Mouse (Mus musculus): ENCODE measurements around the gene Nckap5l.
"Not testable (repeated sequence)": the region's sequence is repeated elsewhere in the genome, so short reads cannot be mapped to it uniquely, and the experiment has no call there.

Gene Nckap5l

DNA sequence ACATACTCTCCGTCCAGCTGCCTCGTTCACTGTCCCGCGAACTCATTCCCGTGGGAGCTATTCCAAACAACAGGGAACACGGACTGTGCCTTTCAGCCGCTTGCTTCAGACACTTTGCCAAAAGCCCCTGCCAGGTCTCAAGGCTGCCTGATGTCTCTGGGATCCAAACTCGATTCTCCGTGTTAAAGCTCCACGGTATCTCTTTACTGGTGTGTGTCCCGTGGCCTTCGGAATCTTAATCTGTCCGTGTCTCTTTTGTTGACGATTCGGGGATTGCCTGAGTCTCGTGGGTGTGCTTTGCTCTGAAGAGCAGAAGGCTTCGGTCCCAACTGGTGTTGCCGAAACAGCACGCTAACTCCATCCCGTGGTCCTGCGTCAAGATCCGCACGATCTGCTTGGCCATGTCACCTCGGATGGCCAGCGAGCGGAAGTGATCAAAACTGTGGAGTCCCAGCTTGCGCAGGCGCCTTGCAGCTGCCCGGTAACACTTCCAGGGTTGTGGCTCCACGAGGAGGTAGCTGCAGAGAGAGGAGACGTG is 12.7 kb upstream of the Nckap5l start:
- in situ Hi-C loops (cut with MseI, MboI): loop anchor here in 1 of 2 experiments (5.0 kb wide), 1 partner anchor 53 kb away; no protein-coding TSS in a partner anchor

DNA sequence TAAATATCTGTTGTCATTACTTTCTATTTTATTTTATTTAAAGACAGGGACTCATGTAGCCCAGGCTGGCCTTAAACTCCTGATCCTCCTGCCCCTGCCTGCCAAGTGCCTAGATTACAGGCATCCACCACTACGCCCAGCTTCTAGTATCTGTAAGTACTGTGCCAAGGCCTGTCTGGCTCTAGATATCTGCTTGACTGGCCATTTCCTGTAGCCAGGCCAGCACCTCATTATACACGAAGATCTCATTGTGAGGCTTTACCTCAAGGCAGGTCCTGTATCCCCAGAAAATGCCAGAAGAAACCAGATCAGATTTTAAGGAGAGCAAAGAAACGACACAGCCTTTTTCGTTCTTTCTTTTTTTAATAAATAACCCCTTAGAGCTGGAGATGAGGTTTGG is 12.2 kb upstream of the Nckap5l start:
- in situ Hi-C loops (cut with MseI, MboI): loop anchor here (5.0 kb wide), 1 partner anchor 52 kb away; no protein-coding TSS in a partner anchor

DNA sequence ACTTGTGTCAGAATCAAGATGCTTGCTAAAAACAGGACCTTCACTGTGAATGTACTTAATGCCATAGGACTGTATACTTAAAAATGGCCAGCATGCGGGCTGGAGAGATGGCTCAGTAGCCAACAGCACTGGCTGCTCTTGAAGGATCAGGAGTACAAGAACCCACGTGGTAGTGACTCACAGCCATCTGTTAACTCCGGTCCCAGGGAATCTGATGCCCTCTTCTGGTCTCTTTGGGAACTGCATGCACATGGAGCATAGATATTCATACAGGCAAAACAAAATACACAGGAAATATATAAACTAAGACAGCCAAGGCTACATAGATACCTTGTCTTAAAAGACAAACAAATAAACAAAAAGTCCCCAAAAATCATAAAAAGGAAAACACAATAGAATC is 11.5 kb upstream of the Nckap5l start:
- in situ Hi-C loops (cut with MseI, MboI): loop anchor here in 1 of 2 experiments (5.0 kb wide), 1 partner anchor 52 kb away; no protein-coding TSS in a partner anchor

GRCm38 (mm10) chr15:99463194-99463593 is 5.6 kb upstream of the Nckap5l start:
- in situ Hi-C loops (cut with MseI, MboI): no loop called here

DNA sequence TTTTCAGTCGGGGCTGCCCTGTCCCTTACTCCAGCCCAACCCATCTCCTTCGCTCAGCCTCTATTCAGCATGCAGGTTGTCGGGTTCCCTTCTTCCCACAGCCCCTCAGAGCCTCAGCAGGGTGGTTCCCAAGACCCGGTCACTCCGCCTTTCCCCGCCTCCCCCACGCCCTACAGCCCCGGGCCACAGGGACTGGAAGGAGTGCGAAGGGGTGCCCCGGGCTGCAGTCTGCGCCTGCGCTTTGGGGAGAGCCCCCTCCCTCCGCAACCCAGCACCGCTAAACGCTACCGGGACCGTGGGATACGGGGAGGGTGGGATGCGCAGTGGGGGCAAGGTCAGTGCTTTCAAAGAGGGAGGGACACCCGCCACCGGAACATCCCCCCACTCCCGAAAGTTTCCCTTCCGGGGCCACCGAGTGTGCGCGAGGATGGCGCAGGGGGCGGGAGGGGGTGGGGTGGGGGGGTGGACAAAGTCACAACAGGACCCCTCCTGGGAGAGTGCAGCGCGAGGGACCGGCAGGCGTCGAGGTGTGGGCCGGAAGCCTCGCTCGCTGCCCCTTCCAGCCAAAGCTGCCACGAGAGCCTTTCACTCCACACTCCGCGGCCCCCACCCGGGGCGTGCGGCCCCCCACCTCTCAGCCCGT is 464 bp downstream of the Nckap5l start:
- in situ Hi-C loops (cut with MseI, MboI): no loop called here

GRCm38 (mm10) chr15:99456338-99456962 is 1.1 kb downstream of the Nckap5l start:
- in situ Hi-C loops (cut with MseI, MboI): no loop called here

DNA sequence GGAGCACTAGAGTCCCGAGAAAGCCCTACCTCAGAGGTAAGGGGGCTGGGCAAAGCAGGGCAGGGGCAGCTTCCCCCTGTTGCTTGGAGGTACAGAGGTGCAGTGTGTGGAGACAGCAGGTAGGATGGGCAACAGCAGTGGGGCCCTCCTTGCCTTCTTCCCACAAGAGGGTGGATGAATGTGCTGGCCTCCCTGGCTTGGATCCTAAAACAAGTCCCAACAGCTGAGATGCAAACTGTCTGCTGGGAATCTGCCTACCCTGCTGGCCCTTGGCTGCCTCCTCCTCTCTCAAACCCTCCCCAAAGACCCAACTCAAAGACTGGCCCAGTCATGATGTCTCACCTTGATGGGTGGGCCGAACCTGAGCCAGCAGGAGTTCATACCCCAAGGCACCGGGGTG is 2.1 kb downstream of the Nckap5l start:
- in situ Hi-C loops (cut with MseI, MboI): no loop called here

- in situ Hi-C loops (cut with MseI, MboI): no loop called here
Measured at GRCm38 (mm10) chr15:99454585-99455279, 2.8 kb downstream of the Nckap5l start.

- in situ Hi-C loops (cut with MseI, MboI): no loop called here
Measured at GRCm38 (mm10) chr15:99453153-99453900, 4.2 kb downstream of the Nckap5l start.

DNA sequence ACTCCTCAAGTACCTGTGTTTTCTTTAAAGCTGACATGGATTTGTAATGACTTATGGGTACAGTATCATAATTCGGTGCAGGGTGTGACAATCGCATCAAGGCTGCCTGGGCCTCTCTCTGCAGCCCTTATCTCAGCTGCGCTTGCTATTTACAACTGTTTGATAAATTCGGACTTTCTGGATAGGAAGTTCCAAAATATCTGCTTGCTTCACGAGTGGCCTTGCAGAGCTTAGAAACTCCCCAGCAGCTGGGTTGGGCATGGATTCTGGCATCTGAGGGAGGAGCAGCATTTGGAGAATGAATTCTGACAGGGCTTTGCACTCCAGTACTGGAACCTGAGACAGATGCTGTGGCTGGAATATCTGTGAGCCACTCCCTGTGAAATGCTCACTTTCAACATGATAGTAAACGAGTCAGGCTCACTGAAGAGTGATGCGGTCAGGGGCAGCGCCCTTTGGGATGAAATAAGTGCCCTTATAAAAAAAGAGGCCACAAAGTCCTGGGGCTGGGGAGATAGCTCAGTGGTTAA is 7.7 kb downstream of the Nckap5l start:
- in situ Hi-C loops (cut with MseI, MboI): no loop called here

DNA sequence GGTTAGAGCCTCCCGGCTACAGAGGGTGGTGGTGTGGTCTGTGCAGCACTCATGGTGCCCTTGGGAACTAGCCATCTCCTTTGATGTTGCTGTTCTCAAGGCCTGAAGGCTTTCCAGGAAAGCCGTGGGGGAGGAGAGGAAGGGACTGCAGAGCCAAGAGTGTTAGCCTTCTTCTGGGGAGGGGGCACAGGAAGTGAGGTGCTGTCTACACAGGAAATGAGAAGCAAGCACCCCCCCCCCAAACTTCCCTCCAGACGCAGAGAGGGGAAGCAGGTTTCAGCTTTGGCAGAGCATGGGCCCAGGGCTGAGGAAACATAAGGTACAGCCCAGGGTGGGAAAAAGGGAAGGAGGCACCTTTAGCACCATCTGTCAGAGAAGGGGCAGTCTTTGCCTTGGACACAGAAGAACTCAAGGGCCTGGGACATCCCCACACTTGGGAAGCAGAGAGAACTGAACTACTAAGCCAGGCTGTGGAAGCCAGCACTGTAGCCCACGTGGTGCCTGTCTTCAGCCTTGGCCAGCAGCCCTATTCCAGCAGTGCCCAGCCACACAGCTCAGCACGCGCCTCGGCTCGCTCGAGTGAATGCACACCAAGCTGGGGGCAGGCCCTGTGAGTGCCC is 8.3 kb downstream of the Nckap5l start:
- in situ Hi-C loops (cut with MseI, MboI): no loop called here

DNA sequence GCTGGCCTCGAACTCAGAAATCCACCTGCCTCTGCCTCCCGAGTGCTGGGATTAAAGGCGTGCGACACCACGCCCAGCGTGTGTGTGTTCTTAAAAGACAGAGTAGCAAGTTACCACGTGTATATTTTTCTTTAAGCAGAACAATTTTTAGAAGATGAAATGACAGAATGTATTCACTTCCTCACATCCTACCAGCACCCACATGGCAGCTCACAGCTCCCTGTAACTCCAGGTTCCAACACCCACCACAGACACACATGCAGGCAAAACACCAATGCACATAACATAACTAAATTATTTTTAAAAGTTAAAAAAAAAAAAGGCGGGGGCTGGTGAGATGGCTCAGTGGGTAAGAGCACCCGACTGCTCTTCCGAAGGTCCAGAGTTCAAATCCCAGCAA is 11.4 kb downstream of the Nckap5l start:
- in situ Hi-C loops (cut with MseI, MboI): not testable (repeated sequence)

DNA sequence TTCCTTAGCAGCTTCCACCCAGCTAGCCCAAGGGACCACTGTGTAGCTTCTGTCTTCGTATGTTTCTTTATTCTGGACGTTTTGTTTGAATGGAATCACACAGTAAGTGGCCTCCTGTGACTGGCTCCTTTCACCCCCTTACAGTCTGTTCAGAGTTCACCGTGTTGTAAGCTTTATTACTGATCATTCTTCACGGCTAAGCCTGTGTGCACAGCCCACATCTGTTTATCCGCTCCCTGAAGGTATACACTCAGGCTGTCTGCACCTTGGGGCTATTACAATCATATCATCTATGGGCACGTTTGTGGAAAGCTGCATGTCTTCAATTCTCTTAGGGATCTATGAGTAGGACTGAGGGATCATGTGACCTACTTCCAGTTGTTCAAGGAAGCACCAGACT is 12.0 kb downstream of the Nckap5l start:
- in situ Hi-C loops (cut with MseI, MboI): no loop called here

GRCm38 (mm10) chr15:99442358-99442757 is 15.2 kb downstream of the Nckap5l start:
- in situ Hi-C loops (cut with MseI, MboI): no loop called here

DNA sequence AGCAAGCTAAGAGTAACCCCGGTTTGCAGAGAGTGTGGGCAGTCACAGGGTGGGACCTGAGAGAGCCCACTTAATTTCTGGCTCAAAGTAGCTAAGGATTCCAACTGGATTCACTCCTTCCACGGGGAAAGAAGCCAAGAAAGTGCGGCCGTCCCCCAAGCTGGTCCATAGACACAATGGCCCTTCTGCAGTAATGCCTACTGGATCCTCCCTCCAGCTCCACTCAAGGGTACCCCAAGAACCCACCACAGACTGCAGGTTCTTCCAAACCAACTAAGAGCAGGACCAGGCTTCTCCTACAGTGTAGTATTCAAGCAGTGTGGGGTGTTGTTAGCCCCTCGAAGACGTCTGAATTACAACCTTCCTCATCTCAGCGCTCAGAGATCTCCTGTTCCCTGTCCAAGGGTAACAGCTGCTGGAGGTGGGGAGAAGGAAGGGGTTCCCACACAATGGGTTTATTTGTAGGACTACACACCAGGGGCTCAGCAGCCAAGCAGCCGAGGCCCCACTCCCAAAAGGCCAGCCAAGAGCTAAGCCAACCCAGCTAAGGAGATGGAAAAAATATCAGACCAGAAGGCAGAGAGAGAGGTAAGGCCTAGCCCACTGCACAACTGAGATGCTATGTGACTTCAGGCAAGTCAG is 16.6 kb downstream of the Nckap5l start:
- in situ Hi-C loops (cut with MseI, MboI): no loop called here

DNA sequence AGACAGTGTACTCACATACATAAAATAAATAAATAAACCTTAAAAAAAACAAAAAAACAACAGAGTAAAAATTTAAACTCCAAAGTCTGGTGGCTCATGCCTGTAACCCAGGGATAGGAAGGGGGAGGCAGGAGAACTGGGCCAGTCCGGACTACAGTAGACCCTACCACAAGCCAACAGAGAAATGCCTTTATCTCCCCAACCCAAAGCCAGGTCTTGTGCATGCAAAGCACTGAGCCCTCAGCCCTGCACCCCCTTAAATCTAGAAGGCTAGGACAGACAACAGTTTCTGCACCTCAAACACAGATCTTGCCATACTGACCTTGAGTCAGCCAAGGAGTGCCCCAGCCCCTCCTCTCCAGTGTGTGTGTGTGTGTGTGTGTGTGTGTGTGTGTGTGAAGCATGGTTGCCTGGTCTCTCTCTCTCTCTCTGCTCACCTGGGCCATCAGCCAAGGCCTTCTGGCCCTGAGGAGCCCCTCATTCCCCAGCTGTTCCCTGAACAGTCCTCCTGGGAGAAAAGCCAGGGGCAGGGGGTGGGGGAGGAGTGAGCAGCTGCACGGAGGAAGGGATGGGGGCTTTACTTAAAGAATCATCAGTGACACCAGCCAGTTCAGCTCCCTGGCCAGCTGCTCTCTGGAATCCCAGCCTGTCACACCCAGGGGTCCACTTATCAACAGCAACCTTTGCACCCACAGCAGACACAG is 17.3 kb downstream of the Nckap5l start:
- in situ Hi-C loops (cut with MseI, MboI): no loop called here

DNA sequence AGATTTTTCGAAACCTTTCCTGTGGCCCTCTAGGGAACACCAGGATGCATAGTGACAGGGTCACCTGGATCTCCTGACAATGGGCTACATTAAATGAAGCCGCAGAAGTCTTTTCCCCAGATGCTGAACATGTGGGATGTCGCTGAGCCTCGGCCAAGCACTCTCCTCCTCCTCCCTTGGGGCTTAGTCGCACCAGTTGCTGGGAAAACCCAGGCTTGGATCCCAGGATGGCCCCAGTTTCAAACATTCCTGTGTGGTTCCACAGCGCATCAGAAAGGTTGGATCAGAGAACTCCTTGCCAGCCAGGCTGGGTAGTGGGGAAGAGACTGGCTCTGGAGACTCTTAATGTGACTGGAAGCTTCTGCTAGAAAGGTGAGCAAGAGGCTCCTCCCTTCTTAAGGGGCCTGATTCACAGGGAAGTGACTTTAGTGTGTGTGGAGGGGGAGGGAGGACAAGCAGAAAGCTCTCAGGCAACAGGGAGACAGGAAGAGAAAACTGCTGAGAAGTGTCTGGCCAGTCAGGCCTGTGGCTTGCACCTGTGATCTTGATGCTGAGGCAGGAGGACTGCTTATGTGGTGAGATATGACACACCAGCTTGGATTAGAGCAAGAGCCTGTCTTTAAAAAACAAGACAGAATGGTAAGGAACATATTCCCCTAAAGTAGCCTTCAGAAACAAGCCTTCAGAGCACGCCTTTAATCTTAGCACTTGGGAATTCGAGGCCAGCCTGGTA is 18.4 kb downstream of the Nckap5l start:
- in situ Hi-C loops (cut with MseI, MboI): no loop called here

DNA sequence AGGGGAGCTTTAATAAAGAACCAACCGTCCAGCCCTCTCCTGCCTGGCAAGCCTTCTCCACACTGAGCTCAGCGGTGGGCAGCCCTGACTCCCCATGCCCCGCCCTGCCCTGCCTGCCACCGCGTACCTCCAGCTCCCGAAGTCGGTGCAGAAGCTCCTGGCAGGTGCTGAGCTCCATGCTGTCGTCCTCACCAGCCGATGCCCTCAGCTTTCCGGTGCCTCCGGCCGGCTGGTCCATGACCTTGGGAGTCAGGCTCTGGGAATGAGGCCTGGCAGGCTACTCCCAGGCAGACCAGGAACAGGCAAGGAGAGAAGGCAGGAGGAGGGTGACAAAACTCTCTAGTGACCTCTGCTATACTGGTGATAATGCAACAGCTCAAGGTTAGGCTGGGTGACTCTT is 23.6 kb downstream of the Nckap5l start:
- in situ Hi-C loops (cut with MseI, MboI): no loop called here

- in situ Hi-C loops (cut with MseI, MboI): no loop called here
Measured at GRCm38 (mm10) chr15:99433081-99433718, 24.3 kb downstream of the Nckap5l start.

All from mouse trophoblast stem cell (cell line).